Mouse (Mus musculus) adrenal gland, postnatal 25 days (tissue): Measurements from ENCODE around the gene Brsk2. TPM values are rescaled to one million over a fixed set of nuclear protein-coding genes. Genes with fewer than 3 reads are reported as not detected.
A peak's percentile ranks its signal among the peaks of the same experiment; 100 is the strongest.

Experiments
- DNase-seq: peaks from one replicate; pipeline ENCODE4 v3.0.0; 2021; ENCODE audit warnings: mixed read lengths
- total RNA-seq: library from RNA; stranded (reverse); gene quantifications from 2 replicates; pipeline ENCODE4 v1.2.3, GENCODE M21; 2021

Gene Brsk2
- total RNA-seq, 1 experiment from 2014 or later = 1.7 TPM

DNA sequence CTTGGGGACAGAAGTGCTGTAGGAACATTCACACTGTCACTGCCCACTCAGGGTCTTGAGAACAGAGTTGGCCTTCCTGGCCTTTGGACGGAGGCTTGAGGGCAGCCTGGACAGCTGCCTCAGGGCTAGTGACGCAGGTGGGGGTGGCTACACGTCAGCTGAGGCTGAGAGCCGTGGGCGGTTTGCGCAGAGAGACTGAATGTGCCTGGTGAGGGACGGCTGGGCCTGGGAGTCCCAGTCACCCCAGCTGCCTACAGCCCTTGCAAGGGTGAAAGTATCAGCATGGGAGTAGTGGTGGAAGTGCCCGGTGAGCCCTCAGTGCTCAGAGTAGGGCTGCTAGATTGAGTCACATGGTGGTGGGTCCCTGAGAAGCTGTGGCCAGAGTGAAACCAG lies 6.6 kb downstream of the Brsk2 start:
- no peak for DNase-seq

DNA sequence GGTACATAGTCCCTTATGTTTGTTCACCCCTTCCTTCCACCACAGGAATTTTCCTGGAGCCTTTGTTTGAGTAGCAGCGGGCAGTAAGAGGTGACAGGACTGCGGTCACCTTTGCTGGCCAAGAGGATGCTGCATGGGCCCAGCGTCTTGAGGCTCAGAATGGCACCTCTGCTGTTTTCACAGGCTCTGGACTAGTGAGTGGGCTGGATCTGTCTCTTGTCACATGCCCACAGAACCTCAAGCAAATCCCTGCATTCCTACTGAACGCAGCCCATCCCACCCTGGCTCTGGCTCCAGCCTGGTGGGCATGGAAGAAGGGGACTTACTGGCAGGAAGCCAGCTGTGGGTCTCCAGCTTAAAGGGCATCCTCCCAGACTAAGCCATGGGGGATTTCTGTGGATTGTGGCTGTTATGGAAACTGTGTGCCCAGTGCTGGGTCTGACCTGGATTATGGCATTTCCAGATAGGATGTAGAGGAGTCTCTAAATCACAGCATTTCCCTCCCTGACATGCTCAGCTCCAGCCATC lies 8.0 kb downstream of the Brsk2 start:
- no peak for DNase-seq

DNA sequence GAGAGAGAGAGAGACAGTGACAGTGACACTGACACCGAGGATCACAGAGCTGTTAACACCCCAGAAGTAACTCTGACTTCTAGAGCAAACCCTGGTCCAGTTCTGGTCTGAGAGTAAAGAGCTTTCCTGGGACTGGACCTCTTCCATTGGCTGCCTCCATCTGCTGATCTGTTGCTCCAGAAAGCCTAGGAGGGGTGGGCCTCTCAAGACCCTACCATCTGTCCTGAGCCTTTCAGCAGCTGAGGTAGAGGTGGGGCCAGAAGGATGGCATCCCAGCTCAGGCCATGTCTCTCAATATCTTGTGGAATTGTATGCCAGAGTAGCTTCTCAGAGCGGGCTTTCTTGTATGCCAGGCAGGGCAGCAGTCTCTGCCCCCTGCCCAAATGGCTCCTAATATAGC lies 8.7 kb downstream of the Brsk2 start:
- no peak for DNase-seq

DNA sequence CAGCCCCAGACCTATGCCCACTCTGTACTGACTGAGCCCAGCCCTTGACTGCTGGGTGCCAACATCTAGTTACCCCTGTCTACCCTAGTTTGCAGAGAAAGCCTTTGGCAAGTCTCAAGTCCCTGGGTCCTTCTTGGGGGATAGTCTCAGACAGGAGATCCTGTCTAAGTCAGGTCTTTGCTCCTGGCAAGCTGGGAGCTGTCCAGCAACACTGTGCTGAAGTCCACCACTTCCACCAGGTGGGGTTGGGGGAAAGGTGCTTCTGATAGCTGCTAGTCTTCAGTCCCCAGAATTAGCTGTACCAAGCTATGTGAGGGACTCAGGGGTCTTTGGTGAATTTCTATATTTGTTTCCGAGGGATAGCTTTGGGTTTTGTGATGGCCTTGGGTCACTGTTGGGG lies 9.6 kb downstream of the Brsk2 start:
- peak; percentile 12 for DNase-seq

DNA sequence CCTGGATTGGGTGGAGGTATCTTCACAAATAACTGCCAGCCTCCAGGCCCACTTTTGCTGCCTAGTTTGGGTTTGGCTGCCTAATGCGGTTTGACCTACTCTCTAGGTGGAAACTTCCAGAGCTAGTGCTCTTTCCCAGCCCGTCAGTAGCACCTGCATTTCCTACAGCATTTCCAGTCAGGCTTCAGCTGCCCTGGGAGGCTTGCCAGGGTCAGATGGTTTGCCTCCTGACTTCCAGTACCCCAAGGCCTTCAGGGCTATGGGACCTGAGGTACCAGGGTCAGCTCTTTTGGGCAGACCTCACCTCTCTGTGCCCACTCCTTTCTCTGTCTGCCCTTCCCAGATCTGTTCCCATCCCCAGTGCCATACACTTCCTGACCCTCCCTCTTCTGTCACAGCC lies 11.4 kb downstream of the Brsk2 start:
- DNase-seq = no peak

DNA sequence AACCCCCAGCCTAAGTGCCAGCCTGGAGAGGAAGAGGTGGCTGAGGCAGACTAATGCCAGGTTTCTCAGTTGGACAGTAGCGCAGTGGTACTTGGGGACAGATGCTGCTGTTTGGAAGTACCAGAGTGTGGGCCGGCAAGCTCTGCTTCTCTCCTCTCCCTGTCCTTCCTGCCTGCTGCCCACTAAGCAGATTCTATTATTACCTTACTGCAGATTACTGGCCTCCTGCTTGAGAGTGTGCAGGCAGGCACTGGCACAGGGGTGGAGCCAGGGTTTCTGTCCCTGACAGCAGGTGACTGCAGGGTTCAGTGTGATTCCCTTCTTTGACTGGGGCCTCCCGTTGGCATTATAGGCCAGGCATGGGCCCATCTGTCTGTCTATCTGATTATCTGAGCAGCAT lies 11.9 kb downstream of the Brsk2 start:
- no peak for DNase-seq

DNA sequence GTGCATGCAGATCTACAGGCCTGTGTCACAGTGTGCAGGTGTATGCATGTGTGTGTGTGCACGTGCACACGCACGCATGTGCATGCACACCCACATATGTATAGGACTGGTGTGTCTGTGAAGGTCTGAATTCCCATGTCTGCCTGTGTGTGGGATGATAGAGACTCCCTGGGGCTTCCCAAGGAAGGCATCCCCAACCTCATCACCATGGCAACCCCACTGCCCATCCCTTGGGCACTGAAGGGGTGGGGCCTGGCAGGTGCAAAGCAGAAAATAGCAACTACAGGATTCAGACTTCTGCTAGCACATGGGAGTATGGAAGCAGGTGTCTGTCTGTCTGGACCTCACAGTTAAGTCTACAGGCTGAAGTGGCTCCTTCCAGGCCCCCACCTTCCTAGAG lies 13.0 kb downstream of the Brsk2 start:
- no peak for DNase-seq

DNA sequence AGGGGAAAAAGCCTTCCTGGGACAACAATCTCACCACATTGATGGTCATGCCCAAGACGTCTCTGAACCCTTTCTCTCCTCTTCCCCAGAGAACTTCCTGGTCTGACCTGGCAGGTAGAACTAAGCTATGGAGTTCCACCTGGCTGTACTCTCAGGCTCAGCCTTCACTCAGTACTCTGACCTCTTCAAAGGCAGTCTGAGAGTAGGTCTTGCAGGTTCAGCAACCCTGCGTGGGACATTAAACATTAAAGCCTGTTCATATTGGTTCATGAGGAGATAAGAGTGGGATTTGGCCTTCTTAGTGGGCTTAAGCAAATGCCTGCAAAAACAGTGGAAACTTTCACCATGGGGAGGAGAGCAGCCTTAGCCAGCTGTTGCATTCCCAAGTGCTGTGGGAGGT lies 16.7 kb downstream of the Brsk2 start:
- DNase-seq = no peak

DNA sequence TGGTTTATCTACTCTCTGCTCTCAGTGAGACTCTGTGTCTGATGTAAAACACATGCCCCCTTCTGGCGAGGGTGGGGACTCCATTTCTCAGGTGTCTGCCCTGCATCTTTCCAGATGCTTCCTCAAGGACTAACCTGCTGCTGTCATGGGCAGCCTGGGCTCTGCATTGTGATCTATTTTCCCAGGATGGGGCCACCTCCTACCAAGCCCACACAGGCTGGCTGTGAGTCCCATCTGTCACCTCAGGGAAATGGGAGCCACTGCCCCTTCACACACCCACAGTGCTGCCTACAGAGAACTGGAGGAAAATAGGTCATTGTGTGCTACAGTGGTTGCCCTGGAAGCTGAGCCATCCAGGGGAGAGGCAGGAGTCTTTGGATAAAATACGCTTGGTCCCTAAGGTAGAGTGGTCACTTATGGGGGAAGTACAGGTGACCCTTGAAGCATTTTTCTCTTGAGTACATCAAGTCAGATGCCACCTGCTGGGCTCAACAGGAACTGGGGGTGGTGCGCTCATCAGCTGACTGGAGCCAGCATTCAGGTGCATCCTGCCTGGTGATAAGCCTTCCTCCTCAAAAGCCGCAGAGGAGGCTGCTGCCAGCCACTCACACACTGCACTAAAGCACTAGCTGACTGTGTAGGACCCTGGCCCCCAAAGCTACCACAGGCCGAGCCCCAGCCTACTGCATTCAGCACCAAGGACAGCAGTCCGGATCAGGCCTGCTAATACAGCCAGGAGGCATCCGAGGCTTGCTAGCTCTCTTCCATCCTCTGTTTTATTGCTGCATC lies 23.5 kb downstream of the Brsk2 start:
- peak; percentile 40 for DNase-seq

DNA sequence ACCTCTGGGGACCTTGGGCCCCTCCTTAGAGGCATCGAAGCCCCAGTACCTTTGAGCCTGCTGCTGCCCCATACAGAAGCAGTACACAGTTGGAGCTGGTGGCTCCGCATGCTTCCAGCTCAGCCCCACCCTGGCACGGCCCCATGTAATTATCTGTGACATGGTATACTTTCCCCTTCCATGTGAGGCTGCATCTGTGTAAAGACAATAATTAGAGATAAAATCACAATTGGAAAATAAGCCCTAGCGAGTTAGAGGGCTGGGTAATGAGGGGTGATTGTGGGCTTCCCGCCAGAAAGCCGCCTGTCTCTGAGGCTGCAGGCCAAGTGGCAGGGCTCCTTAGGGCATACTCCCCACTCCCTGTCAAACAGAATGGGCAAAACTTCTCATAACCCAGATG lies 28.5 kb downstream of the Brsk2 start:
- no peak for DNase-seq

DNA sequence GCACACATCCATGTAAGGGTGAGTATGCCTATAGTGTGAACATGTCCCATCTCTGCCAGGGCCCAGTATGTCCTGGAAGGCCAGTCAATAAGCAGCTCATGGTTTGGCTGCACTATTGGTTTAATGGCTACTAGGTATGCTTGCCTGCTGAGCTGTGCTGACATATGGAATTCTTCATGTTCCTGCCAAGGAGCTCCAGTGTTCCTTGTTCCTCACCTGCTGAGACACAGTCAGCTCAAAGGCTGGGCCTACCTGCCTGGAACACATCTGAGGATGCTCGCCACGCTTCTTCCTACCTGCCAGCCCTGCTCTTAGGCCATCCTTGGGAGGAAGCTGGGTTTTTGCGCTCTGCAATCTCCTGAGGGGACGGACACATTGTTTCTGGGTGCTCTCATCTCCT lies 29.7 kb downstream of the Brsk2 start:
- DNase-seq = no peak

DNA sequence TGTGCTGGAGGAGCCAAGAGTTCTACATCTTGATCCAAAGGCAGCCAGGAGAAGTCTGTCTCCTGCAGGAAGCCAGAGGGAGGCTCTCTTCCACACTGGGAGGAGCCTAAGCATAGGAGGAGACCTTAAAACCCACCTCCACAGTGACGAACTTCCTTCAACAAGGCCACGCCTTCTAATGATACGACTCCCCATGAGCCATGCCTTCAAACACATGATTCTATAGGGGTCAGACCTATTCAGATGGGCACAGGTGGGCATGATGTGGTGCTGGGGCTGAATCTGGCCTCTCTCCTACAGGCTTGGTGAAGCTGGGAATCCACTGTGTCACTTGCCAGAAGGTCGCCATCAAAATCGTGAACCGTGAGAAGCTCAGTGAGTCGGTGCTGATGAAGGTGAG lies 31.7 kb downstream of the Brsk2 start:
- no peak for DNase-seq

DNA sequence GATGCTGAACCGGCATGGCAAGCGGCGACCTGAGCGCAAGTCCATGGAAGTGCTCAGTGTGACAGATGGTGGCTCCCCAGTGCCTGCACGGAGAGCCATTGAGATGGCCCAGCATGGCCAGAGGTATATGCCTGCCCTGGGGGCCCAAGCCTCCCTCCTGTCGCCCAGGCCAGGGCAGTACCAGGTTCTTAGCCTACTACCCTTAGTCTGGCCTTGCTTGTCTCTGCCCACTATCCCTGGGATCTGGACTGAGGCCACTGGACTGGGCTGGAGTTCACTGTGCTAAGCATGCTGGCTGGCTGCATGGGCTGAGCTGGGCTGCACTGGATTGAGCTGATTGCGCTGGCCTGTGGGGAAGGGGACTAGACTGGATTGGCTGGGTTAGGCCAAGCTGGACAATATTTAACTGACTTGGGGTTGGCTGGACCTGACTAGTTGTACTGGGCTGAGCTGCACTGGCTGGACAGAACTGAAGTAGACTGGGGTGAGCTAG lies 38.8 kb downstream of the Brsk2 start:
- DNase-seq = no peak

DNA sequence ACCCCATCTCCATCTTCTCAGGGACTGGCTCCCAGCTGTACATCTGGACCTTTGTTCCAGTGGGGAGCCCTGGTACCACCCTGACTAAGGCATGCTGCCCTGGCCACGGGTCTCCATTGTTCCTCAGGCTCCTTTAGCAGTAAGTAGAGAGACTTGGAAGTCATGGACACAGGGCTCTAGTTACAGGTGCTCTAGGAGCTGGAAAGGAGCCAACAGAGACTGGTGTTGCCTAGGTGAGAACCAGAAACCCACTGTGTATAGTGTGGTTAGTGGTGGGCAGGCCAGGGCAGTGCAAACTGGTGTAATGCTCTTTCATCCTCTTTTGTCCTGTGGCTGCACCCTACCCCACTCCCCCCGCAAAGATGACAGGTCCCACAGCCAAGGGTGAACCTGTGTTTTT lies 41.6 kb downstream of the Brsk2 start:
- no peak for DNase-seq

DNA sequence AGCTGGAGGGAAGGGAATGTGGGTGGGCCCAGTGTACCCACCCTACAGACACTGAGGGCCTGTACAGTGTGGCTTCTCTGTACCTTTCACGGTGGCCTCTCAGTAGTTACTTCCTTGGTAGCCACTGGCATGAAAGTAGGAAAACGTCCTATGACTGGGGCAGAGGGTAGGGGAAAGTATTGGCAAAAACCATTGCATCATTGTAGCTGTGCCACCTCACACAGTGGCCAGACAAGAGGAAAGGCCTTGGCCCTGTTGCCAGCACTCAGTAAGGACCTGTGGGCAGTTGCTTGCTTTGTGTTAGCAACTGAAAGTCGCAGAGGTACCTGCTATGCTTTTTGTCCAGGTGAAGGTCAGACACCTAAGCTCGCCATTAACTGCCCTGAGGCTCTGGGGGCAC lies 44.6 kb downstream of the Brsk2 start:
- no peak for DNase-seq

DNA sequence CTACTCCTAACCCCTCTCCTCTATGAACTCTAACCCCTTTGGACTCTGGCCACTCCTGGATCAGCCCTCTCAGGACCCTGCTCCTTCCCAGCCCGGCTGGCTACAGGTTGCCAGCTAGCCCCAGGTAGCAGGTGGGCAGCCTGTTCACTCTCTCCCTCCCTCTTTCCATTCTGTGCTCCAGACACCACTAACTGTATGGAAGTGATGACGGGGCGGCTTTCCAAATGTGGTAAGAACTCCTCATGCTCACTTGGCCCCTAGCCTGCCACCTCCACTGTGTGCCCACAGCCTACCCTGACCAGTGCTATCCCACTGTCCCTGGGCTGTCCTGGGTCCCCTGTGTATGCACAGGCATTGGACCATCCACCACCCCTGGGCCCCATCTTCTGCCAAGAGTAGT lies 51.1 kb downstream of the Brsk2 start:
- no peak for DNase-seq

DNA sequence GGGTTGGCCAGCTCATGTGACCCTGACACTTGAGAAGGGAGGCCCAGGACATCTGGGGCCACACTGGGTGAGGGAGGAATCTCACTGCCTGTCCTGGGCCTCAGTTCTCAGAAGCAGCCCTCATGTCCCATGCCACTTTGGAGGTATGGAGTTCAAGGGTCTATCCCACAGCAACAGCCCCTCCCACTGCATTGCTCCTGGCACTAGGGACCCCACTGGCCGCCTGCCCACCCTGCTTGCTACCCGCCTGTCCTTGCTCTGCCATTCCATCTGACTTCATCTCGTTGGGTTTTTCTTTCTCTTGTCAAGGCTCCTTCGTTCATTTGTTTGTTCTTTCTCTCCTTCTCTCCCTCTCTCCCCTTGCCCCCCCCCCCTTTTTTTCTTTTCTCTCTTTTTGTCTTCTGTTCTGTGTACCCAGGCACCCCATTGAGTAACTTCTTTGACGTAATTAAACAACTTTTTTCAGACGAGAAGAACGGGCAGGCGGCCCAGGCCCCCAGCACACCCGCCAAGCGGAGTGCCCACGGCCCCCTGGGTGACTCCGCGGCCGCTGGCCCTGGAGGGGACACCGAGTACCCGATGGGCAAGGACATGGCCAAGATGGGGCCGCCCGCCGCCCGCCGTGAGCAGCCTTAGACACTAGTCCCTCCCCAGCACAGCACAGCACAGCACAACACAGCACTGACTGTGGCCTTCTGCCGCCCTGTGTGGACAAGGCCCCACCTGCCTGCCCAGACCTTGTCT lies 52.2 kb downstream of the Brsk2 start:
- no peak for DNase-seq

DNA sequence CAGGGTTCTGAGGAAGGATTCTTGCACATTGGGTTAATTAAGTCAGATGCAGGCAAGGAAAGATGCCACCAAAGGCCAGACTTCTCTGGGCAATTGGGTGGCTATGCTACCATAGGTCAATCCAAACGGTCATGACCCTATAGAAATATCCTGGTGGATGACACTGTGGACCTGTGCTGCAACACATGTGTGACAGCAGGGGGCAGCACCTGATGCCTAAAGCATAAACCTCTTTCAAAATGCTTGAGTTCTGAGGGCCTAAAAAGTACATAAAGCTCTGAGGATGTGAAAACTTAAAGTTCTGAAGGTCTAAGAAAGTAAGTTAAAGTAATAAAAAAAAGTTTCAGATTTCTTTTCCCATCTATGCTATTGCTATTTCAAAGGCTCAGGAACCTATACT lies 67.0 kb downstream of the Brsk2 start:
- peak; percentile 54 for DNase-seq

DNA sequence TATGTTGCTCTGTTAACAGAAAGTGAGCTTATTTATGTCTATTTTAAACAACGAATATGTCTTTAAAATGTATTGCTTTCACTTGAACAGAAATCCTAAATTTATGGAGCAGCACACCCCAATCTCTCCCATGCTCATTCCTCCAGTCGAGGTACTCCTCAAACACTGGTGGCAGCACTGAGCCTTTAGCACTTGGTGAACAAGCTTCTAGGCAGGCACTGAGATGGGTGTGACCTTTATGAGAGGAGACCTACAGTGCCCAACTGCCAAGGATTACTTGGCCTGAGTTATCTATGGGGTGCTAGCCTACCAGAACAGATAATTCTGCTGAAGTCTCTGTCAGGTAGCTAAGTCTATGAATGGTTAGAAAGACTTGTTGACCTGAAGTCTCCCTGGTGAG lies 70.1 kb downstream of the Brsk2 start:
- DNase-seq = no peak

DNA sequence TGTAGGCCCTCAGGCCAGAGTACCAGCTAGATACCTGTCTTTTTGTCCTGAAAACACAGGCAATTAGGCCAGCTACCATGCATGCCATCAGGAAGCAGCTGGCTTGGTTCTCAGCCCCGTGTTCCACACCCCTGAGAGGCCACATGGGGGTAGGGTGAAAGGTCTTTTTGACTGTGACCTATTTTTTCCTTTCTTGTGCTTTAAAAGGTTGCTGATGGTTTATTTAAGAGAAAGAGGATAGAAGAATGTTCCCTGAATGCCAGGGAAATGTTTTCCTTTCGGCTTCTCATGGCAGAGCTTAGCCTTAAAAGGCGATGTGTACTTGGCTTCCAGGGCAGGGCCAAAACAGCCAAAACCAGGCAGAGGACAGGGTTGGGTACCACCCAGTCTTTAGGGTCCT lies 71.3 kb downstream of the Brsk2 start:
- DNase-seq = no peak

DNA sequence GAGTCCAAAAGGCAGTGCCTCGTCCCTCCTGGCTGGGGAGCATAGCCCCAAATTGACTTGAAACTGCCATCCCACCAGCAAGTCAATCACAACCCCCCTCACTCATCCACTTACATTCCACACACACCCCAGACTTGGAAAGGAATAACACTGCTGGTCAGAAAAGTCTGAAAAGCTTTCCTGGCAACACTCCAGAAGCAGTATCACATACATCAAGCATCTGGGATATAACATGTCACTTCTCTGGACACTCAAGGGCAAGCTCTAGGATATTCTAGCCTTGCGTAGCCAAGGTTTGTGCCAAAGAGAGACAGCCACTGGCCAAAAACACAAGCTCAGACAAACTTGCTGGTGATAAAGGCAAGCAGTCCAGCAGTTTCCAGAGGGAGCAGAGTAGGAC lies 75.6 kb downstream of the Brsk2 start:
- DNase-seq = no peak

DNA sequence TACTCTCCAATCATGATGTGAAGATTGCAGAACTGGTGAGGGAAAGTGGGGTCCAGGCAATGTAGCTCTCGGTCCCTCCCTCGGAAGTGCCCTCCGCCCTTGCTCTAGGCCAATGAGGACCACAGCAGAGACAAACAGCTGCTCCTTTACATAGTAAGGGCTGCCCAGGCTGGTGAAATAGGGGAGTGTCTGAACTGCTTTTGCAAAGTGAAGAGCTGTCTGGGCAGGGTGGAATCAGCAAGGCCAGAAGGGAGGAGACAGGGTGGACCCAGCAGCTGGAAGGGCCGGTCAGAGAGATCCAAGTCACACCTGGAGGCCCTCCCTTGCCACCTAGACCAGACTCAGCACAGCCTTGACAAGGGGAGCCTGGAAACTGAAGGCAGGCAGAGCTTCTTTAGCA lies 76.4 kb downstream of the Brsk2 start:
- DNase-seq = no peak

DNA sequence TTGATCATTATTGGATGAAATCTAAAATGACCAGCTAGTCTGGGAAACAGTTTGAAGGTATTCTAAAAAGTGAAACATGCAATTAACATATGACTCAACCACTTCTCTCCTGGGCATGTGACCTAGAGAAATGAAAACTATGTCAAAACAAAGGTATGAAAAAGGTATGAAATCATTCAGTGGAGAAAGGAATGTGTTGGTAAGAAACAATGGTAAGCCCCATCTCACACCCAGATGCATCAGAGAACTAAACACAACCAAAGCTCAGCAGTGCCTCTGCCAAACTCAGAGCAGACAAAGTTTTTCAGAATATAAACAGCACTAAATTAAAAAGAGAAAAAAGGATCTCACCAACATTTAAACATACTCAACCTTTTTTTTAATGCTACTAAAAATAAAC lies 80.5 kb downstream of the Brsk2 start:
- DNase-seq = no peak

DNA sequence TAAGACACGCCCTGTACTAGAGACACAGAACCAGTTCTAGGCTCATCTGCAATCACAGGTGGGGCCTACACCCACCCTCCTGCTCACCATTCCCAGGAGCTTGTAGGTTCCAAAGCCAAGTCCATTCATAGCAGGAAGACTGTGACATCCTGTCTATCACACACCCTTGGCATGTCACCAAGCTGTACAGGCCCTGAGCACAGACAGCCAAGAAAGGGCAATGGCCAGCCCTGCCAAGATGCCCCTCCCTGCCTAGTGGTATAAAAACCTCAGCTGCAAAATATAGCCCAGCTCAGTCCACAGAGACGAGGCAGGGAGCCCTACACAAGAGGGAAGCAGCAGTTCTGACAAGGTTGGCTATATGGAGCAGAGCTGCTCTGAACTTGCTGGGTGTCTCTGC lies 84.6 kb downstream of the Brsk2 start:
- DNase-seq = peak; percentile 13
